Comparison of ENCODE assay signal across 9 mouse cellular contexts in the genomic region with DNA sequence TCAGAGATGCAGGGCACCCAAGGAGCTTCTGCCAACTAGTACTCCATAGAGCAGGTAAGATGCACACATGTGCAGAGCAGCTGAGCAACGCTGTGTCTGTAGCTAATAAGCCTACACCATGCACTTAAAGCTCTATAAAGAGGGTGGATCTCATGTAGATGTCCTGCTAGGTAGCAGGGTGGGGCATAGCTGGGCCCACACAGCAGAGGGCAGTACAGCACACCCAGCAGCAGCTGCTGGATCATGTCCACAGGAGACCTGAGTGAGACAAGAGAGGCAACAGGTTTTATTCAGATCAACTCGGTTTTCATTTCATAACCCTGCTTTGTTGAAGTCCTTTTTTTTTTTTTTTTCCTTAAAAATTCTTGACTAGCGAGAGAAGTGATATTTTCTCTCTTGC.
A peak's percentile ranks its signal among the peaks of the same experiment; 100 is the strongest.
DNase-seq lines count a peak whose midpoint lies in the region; ATAC-seq lines count a peak whose summit lies in the region.
"Had no signal": no experiment of that assay in that cellular context is flagged by ENCODE, and none has a peak within 500 bp of the region (broad histone marks: within the 10 kb centered on the region; RNA-seq: fewer than 3 reads in every experiment).

No protein-coding gene starts in this region.

- intact Hi-C loops in heart, postnatal 36 days (cut with DNase I), result loop anchor here (2.0 to 10.0 kb wide), 3 partner anchors 75 to 233 kb away; no protein-coding TSS in a partner anchor

- H3K4me3 ChIP-seq in intestine, embryonic 16.5 days (ENCODE audit: low read length), result no peak overlapping the region
- H3K4me3 ChIP-seq: lung, embryonic 15.5 days had no signal

- no peak overlapping the region for H3K27ac ChIP-seq in intestine, embryonic 16.5 days (ENCODE audit: low read length)
- H3K27ac ChIP-seq: lung, embryonic 15.5 days had no signal

- H3K4me1 ChIP-seq in intestine, embryonic 16.5 days (ENCODE audit: control insufficient read depth, insufficient read depth, low read length), result no peaks in the 10 kb centered on the region
- H3K4me1 ChIP-seq: lung, embryonic 15.5 days had no signal

- no peaks in the 10 kb centered on the region for H3K36me3 ChIP-seq in intestine, embryonic 16.5 days (ENCODE audit: control insufficient read depth, insufficient read depth, low read length)
- H3K36me3 ChIP-seq: lung, embryonic 15.5 days had no signal

- no peak overlapping the region for H3K4me2 ChIP-seq in intestine, embryonic 16.5 days (ENCODE audit: low read depth, low read length)
- H3K4me2 ChIP-seq: lung, embryonic 15.5 days had no signal

- H3K9ac ChIP-seq in intestine, embryonic 16.5 days (ENCODE audit: low read depth, low read length), result no peak overlapping the region
- H3K9ac ChIP-seq: lung, embryonic 15.5 days had no signal

- ATAC-seq in intestine, embryonic 16.5 days, result no peak

- H3K9me3 ChIP-seq in intestine, embryonic 16.5 days (ENCODE audit: control insufficient read depth, low read length), result no peaks in the 10 kb centered on the region
- H3K9me3 ChIP-seq: lung, embryonic 15.5 days had no signal

- H3K27me3 ChIP-seq in intestine, embryonic 16.5 days (replicated peaks; ENCODE audit: control insufficient read depth, insufficient read depth, low read length), result no peaks in the 10 kb centered on the region
- H3K27me3 ChIP-seq: lung, embryonic 15.5 days had no signal

- 61% methylated on average over 3 of the region's 3 CpGs for WGBS in intestine, embryonic 16.5 days

- DNase-seq in kidney, adult 9 months, result peak; percentile 4
- no peak for DNase-seq in kidney, adult 8-10 months
- peak; percentile 7 for DNase-seq in A20 (ENCODE audit: low read depth, low spot score)
- DNase-seq in R1 (ENCODE audit: low read depth, low spot score), result peak; percentile 11
- DNase-seq in heart, postnatal 36 days, result peak; percentile 26 to 32
- DNase-seq in cerebellum, adult 8-10 months, result no peak
- no peak for DNase-seq in right cerebral cortex, postnatal 4 days

Comparison
In these comparisons a context has a peak if more than half of its experiments do, and no peak if none do; other contexts are left out.
1. DNase-seq: peak in kidney, adult 9 months (single experiment), A20 (single experiment), R1 (single experiment) and heart, postnatal 36 days (2 of 2); none in kidney, adult 8-10 months (0 of 2), cerebellum, adult 8-10 months (single experiment) and right cerebral cortex, postnatal 4 days (single experiment).